Mouse (Mus musculus): ENCODE results near the gene Ccdc86.

- TF ChIP-seq CTCF (IDR thresholded peaks at IDR 0.05; ENCODE audit: low read depth, low read length) (peak; percentile 35; the same call in 1 of the 2 replicates), GATA1 (IDR thresholded peaks at IDR 0.05; ENCODE audit: borderline replicate concordance, low read length) (no peak), POLR2AphosphoS5 (IDR thresholded peaks at IDR 0.05; ENCODE audit: insufficient replicate concordance, low read depth, low read length) (no peak)
These were observed 27.3 kb upstream of the Ccdc86 start for GRCm38 (mm10) chr19:10976318-10976717.

Measured in G1E (cell line).